Mouse (Mus musculus) MEL (cell line): ENCODE results near the gene Sub1.
A peak's percentile ranks its signal among the peaks of the same experiment; 100 is the strongest.

ENCODE experiments used
- CHD2 ChIP-seq: IDR thresholded peaks from 2 replicates; pipeline ENCODE4 v1.6.1; 2011; ENCODE audit warnings: low read length, improper control_type of control experiment
- CTCF ChIP-seq, 3 experiments: IDR thresholded peaks in 2 of 3; conservative IDR thresholded peaks in 1 of 3; 2 replicates each; pipeline ENCODE4 v1.5.1; 2011 to 2012; ENCODE audit warnings: low read length in 3 of 3, low read depth in 2 of 3, mild to moderate bottlenecking in 2 of 3, improper control_type of control experiment in 1 of 3, inconsistent platforms in 1 of 3, mixed read lengths in 1 of 3, moderate library complexity in 1 of 3; ENCODE audit not compliant: control insufficient read depth in 1 of 3, insufficient read depth in 1 of 3, poor library complexity in 1 of 3, severe bottlenecking in 1 of 3
- GABPA ChIP-seq: IDR thresholded peaks from 2 replicates; pipeline ENCODE4 v1.6.1; 2012; ENCODE audit warnings: low read depth, mild to moderate bottlenecking, inconsistent platforms, low read length, improper control_type of control experiment, moderate library complexity
- GATA1 ChIP-seq: IDR thresholded peaks from 2 replicates; pipeline ENCODE4 v1.6.1; 2011; ENCODE audit warnings: low read depth, low read length, improper control_type of control experiment
- JUND ChIP-seq: IDR thresholded peaks from 2 replicates; pipeline ENCODE4 v1.6.1; 2011; ENCODE audit warnings: low read depth, mild to moderate bottlenecking, improper control_type of control experiment, low read length
- MEF2A ChIP-seq: IDR thresholded peaks from 2 replicates; pipeline ENCODE4 v1.6.1; 2014; ENCODE audit warnings: low read depth, mild to moderate bottlenecking, inconsistent platforms, low read length, improper control_type of control experiment; ENCODE audit not compliant: poor library complexity, insufficient replicate concordance, severe bottlenecking; ENCODE audit errors: extremely low read depth
- POLR2A ChIP-seq, 2 experiments: IDR thresholded peaks; 2 replicates each; pipeline ENCODE4 v1.6.1; 2011 to 2012; ENCODE audit warnings: low read length in 2 of 2, mild to moderate bottlenecking in 2 of 2, control low read depth in 1 of 2, improper control_type of control experiment in 1 of 2, low read depth in 1 of 2, moderate library complexity in 1 of 2; ENCODE audit not compliant: control insufficient read depth in 1 of 2, insufficient read depth in 1 of 2, poor library complexity in 1 of 2
- SMC3 ChIP-seq: IDR thresholded peaks from 2 replicates; pipeline ENCODE4 v1.6.1; 2011; ENCODE audit warnings: low read depth, low read length, improper control_type of control experiment
- USF1 ChIP-seq: IDR thresholded peaks from 2 replicates; pipeline ENCODE4 v1.6.1; 2014; ENCODE audit warnings: low read depth, mild to moderate bottlenecking, inconsistent platforms, low read length, improper control_type of control experiment, moderate library complexity

GRCm38 (mm10) chr15:12007971-12008800 is 11.4 kb upstream of the Sub1 start:
- TF ChIP-seq USF1 = no peak
- peak; percentile 32 to 52 (median 50); a peak in 5 of 6 replicates for TF ChIP-seq CTCF (IDR thresholded peaks at IDR 0.05 in 2 of 3, conservative IDR thresholded peaks at IDR 0.05 in 1 of 3; ENCODE audit: control insufficient read depth in 1 of 3, insufficient read depth in 1 of 3, low read depth in 2 of 3, low read length in 3 of 3, poor library complexity in 1 of 3, severe bottlenecking in 1 of 3)
- TF ChIP-seq POLR2A (IDR thresholded peaks at IDR 0.05; ENCODE audit: control insufficient read depth in 1 of 2, insufficient read depth in 1 of 2, low read depth in 1 of 2, low read length in 2 of 2, poor library complexity in 1 of 2) = no peak
- TF ChIP-seq MEF2A = peak; percentile 73; the same call in 1 of the 2 replicates
- no peak for TF ChIP-seq GABPA
- no peak for TF ChIP-seq JUND
- no peak for TF ChIP-seq CHD2
- TF ChIP-seq GATA1 = peak; percentile 85
- TF ChIP-seq SMC3 = no peak
